Mouse (Mus musculus): ENCODE measurements at regions not wholly inside any gene's neighbourhood (a gene's known extent, or its start where the extent isn't known, plus 50 kb on each side); places are given as distances from the start of the nearest gene placed in this dataset.
A peak's percentile ranks its signal among the peaks of the same experiment; 100 is the strongest.
"Not testable (repeated sequence)": the region's sequence is repeated elsewhere in the genome, so short reads cannot be mapped to it uniquely, and the experiment has no call there.

- no peak for DNase-seq (ENCODE audit: low spot score in 2 of 2)
These were observed 172.3 kb downstream of the Snca start for GRCm38 (mm10) chr6:60657117-60657911.

- not testable (repeated sequence) for DNase-seq (ENCODE audit: low spot score in 2 of 2)
These were observed 182.6 kb downstream of the Snca start for GRCm38 (mm10) chr6:60646983-60647617.

- DNase-seq (ENCODE audit: low spot score in 2 of 2) = no peak
These were observed 187.4 kb downstream of the Snca start for GRCm38 (mm10) chr6:60642251-60642650.

GRCm38 (mm10) chr6:60616313-60616712 is 213.3 kb downstream of the Snca start:
- DNase-seq (ENCODE audit: low spot score in 2 of 2) = no peak

GRCm38 (mm10) chr6:60600201-60600600 is 229.5 kb downstream of the Snca start:
- no peak for DNase-seq (ENCODE audit: low spot score in 2 of 2)

GRCm38 (mm10) chr6:60564261-60564660 is 265.4 kb downstream of the Snca start:
- peak in 1 of 2 experiments; percentile 10 for DNase-seq (ENCODE audit: low spot score in 2 of 2)

DNA sequence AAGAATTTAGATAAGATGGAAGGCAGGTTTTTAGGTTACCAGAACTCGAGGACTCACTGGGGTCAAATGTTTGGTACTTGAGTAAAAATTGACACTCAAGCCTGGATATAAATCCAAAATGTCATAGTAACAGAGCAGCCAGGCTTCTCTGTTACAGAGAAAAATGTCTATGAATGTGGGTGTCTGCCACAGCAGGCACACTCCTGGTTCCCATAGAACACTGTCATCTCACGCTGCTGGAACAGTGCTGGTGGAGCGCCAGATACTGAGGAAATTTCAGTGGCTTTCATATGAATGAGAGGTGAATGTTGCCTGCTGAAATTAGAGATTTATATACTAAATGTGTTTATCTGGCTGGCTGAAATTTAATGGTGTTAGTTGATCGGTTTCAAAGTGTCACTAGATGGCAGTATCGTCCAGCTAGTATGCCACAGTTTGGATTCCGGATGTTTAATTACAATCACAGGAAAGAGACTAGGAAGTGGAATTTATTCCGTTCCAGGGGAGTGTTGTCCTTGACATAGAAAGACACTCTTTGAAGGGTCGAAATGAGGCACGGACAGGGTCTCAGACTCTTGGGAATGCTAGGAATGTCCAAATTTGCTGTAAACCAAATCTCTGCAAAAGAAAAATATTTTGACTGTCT is 273.9 kb downstream of the Snca start:
- peak; percentile 27 to 33 for DNase-seq (ENCODE audit: low spot score in 2 of 2)

Data from layer of hippocampus, postnatal 10 days (tissue).